Mouse (Mus musculus): ENCODE measurements at regions not wholly inside any gene's neighbourhood (a gene's known extent, or its start where the extent isn't known, plus 50 kb on each side); places are given as distances from the start of the nearest gene placed in this dataset.

DNA sequence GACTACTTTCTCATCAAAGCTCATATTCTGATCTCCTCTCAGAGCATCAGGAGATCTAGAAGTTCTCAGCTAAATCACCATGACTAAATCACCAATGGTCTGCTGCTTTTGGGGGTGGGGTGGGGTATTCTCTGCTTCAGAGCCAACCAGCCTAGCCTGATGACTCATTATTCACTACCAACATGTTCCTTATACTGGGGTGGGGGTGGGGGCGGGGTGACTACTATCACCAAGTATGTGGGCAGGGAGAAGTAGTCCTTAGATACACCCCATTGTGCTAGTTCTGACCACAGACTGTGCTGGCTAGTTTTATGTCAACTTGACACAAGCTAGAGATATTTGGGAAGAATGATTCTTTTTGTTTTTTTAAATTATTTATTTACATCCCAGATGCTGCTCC is 143.0 kb downstream of the Cbln1 start:
- TF ChIP-seq CTCF (conservative IDR thresholded peaks at IDR 0.05; ENCODE audit: insufficient read depth, insufficient read length, low read depth, low read length): no peak
- TF ChIP-seq POLR2A (IDR thresholded peaks at IDR 0.05; ENCODE audit: low read depth, low read length): no peak
